Mouse (Mus musculus) splenic B cell, adult 2 months (primary cell): ENCODE measurements around the gene Foxo1.

Source experiments
- DNase-seq: peaks from one replicate; pipeline ENCODE4 v3.0.0-alpha.2; 2011; ENCODE audit warnings: low read depth, low spot score
- H3K27me3 ChIP-seq: 2 replicates; pipeline ENCODE4 v1.6.1; 2012; ENCODE audit warnings: mild to moderate bottlenecking, low read length, moderate library complexity, mixed read lengths; ENCODE audit not compliant: control insufficient read depth, poor library complexity, insufficient read depth, severe bottlenecking
- H3K36me3 ChIP-seq: 2 replicates; pipeline ENCODE4 v1.6.1; 2012; ENCODE audit warnings: mild to moderate bottlenecking, low read length, moderate library complexity, mixed read lengths; ENCODE audit not compliant: control insufficient read depth, poor library complexity, insufficient read depth, severe bottlenecking

Gene Foxo1

DNA sequence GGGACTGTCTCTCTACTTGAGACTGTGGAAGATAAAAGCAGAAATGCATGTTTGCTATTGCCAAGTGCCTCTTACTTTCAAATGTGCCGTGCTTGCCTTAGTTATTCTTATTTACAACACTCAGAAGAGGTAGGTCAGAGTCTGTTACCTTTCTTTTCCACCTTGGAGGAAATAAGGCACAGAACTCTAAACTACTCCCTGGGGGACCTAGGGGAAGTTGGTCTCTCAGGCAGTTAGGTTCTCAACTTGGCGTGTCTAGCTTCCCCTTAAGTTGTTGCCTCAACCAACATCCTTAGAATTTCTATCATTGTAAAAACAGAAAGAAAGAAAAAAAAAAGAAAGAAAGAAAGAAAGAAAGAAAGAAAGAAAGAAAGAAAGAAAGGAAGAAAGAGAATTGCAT is 124.4 kb downstream of the Foxo1 start:
- Histone ChIP-seq H3K27me3 (no peaks in the 10 kb centered on the region), H3K36me3 (no peaks in the 10 kb centered on the region)
- DNase-seq = peak; percentile 76

DNA sequence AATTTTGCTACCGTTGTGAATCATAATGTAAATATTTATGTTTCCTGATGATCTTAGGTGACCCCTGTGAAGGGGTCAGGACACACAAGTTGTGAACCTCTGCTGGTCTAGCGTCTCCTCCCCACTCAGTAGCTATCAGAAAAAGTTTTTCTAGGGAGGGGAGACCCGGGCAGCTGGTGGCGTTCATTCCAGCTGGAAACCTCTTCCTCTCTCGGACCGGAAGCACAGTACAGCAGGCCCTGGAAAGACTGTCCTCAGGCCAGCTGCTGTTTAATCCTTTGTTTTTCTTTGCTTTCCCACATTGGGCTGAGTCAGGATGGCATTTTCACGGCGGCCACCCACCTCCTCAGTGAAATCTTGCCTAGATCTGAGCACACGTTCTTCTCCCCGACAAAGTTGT is 125.0 kb downstream of the Foxo1 start:
- Histone ChIP-seq H3K36me3 (no peaks in the 10 kb centered on the region), H3K27me3 (no peaks in the 10 kb centered on the region)
- no peak for DNase-seq

DNA sequence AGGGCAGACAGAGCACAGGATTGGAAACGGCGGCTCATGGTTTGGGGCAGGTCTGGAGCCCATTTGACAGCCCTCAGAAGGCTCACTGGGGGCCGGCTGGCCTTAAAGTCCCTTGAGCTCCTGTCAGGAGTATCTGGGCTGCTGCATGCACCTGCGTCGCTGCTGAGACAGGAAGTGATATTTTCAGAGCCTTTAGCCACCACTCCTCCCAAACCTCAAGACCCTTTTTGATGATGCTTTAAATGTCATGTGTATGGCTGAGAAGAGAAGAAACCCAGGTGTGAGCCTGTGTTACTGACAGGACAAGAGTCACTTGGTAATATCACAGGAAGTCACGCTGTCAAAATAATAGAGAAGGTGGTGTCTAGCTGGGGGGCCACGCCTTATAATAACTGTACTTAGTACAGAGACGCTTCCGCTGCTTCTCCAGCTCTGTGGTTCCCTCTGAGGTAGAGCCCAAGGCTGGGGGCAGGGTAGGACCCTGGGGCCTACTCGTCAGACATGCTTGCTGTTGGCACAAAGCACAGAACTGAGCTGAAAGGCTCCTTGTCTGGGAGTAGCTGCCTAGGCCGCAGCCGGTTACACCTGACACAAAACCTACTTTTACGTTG is 128.1 kb downstream of the Foxo1 start:
- H3K36me3 ChIP-seq = no peaks in the 10 kb centered on the region
- peak; percentile 91 for DNase-seq
- H3K27me3 ChIP-seq = no peaks in the 10 kb centered on the region

DNA sequence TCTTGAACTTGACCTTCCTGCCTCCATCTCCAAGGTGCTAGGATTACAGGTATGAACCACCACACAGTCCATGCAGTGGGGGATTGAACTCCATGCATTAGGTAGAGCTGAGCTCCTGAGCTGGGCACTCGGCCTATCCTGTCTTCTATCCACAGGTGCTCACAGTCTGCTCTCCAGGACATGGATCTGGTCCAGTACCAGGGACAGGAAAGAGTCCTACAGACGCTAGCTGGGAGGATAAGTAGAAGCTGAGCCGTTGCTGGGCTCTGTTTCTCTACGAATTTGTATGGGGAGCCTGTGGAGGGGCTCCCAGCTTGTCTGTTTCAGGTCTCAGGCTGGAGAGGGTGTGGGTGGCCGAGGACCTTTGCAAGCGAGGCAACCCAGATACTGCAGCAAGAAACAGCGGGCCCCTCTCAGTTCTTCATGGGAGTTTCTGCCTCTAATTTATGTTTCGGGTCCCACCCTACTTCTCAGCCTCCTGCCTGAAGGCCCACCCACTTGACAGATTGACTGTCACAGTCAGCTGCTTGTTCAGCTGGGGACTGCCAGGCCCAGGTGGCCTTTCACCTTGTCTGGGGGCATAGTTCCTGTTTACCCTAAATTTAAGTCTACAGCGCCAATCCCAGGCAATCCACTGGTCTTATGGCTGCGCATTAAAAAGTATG is 128.9 kb downstream of the Foxo1 start:
- peak; percentile 84 for DNase-seq
- no peaks in the 10 kb centered on the region for H3K27me3 ChIP-seq
- H3K36me3 ChIP-seq = no peaks in the 10 kb centered on the region

DNA sequence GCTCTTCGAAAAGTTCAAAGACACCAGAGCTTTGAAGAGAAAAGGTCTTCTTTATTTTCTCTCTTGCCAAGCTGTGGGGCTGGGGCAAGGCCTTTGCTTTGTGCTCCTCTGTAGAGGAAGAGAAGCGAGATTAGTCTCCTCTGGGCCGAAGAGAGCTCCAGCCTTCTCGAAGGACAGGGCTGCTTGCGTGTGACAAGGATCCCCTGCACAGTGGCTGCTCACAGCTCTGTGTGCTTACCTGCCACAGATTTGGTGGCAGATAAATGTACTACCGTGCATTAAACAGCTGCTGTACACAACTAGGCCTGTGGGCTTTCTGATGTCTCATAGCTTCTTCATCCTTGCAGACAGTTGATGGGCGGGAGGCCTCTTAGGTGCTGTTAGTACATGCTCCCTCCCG is 129.8 kb downstream of the Foxo1 start:
- Histone ChIP-seq H3K36me3 (no peaks in the 10 kb centered on the region), H3K27me3 (no peaks in the 10 kb centered on the region)
- peak; percentile 51 for DNase-seq

DNA sequence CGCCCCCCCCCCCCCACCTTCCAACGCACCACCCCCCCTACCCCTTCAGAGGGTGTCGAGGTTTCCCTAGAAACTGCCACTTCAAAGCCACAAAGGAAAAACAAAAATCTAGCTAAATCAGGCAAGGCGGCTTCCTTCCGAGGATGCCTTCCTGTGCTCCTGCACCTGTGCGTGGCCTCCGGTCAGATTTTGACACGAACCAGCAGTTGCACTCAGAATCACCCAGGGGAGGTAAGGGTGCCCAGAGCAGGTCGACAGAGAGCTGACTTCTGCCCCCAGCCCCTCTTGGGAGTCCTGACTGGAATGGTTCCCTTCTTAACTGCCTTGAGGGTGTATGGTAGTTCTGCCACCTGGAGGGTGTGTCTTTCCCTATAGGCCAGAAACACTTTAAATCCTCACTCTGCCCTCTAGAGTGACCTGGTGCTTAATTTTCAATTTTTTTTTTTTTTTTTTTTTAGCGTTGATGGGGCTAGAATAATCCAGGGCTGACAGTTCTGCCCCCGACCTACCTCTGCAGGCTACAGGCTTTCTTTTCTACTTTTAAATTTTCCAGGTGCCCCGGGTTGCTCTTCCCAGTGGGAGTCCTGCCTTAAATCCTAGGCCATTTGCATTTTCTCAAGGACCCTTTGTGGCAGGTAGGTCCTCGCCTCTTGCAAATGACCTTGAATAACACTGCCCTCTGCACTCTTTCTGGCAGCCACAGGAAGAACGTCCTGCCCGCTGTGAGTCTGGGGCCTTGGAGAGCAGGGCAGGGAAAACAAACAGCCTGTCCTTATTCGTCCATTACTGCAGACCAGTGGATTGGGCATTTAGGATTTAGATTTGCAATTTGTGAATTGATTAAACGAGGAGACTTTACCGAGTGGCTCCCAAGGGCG is 132.4 kb downstream of the Foxo1 start:
- H3K27me3 ChIP-seq = no peaks in the 10 kb centered on the region
- no peaks in the 10 kb centered on the region for H3K36me3 ChIP-seq
- peak; percentile 60 for DNase-seq

DNA sequence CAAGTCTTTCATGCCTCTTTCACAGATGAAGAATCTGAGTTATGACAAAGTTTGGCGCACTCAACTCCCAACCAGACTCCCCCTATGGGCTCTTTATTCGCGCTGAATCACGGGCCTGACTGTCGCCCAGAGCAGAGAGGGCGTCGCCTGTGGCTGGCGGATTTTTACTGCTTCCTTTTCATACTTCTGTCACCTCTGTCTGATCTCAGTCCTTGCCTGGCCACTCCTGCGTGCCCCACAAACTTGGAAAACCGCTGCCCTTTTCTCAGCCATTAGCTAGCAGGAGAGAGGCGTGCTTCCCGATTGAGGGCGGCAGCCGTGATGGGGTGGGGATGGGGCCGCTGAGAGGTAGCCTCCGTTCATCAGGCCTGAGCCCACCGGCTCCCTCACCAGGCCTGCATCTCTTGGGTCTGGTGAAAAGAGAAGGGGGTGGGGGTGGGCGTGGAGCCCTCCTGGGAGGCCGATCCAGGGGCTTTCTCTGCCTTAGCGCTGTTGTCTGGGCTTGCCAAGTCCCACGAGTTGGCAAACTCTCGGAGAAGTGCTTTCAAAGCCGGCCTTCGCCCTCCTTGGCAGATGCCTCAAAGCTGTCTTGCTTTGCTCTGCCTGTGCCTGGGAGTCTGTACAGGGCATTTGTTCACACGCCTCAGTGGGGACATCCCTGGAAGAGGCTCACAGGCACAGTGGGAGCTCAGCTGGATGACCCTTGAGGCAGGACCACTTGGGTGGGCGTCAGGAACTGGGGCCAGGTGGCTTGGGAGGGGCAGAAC is 133.2 kb downstream of the Foxo1 start:
- peak; percentile 69 for DNase-seq
- no peaks in the 10 kb centered on the region for H3K27me3 ChIP-seq

More for the DNA sequence above, 133.2 kb downstream of the Foxo1 start:
- no peaks in the 10 kb centered on the region for H3K36me3 ChIP-seq
